Mouse (Mus musculus): ENCODE measurements at regions not wholly inside any gene's neighbourhood (a gene's known extent, or its start where the extent isn't known, plus 50 kb on each side); places are given as distances from the start of the nearest gene placed in this dataset.

DNA sequence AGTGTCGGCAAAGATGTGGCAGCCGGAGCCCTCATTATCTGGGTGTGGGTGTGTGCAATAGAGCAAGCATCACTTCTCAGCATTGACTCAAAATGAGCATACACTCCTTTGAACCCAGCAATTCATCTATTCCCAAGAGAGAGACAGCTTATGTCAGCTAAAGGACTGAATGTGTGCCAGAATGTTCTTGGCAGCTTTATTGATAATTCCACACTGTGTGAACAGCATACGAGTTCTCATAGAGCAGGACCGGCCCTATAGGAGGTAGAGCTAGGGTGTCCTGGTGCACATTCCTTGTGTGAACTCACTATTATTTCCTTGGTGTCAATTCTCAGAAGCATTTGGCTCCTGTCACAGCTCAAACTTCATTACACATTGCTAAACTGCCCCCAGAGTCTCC, 131.3 kb downstream of the Zfp36l2 start:
- TF ChIP-seq POLR2A (IDR thresholded peaks at IDR 0.05; ENCODE audit: borderline replicate concordance, control insufficient read depth, low read depth, low read length) (no peak), CTCF (IDR thresholded peaks at IDR 0.05; ENCODE audit: control insufficient read depth, insufficient read depth, low read length) (no peak)
